Mouse (Mus musculus) G1E (cell line): ENCODE results near the gene Adcy6. TPM values are rescaled to one million over a fixed set of nuclear protein-coding genes. Genes with fewer than 3 reads are reported as not detected.

Experiments
- ATAC-seq: 2 replicates; pipeline ENCODE4 v1.8.0; 2016; ENCODE audit warnings: mild to moderate bottlenecking; ENCODE audit not compliant: insufficient number of reproducible peaks, poor library complexity, low FRiP score, severe bottlenecking; ENCODE audit errors: extremely low read depth
- DNase-seq: peaks from one replicate; pipeline ENCODE4 v3.0.0; 2012; ENCODE audit warnings: low spot score
- H3K27me3 ChIP-seq: 2 replicates; pipeline ENCODE4 v1.6.1; 2012; ENCODE audit warnings: mild to moderate bottlenecking, low read length, inconsistent platforms; ENCODE audit not compliant: insufficient read depth
- H3K36me3 ChIP-seq: replicated peaks from 2 replicates; pipeline ENCODE3; 2012; ENCODE audit warnings: mild to moderate bottlenecking, inconsistent platforms
- H3K4me1 ChIP-seq: 2 replicates; pipeline ENCODE4 v1.6.1; 2012; ENCODE audit warnings: low read depth, low read length, inconsistent platforms, mixed read lengths; ENCODE audit not compliant: insufficient read depth
- H3K4me3 ChIP-seq: 2 replicates; pipeline ENCODE4 v1.5.1; 2012; ENCODE audit warnings: low read depth, mild to moderate bottlenecking, inconsistent platforms, low read length, moderate library complexity, mixed read lengths
- H3K9me3 ChIP-seq: replicated peaks from 2 replicates; pipeline ENCODE4 v1.6.1; 2012; ENCODE audit warnings: inconsistent platforms
- CTCF ChIP-seq: IDR thresholded peaks from 2 replicates; pipeline ENCODE4 v1.5.1; 2012; ENCODE audit warnings: low read depth, low read length, inconsistent platforms, mixed read lengths
- GATA1 ChIP-seq: IDR thresholded peaks from 2 replicates; pipeline ENCODE4 v1.6.1; 2012; ENCODE audit warnings: borderline replicate concordance, low read length, inconsistent platforms, mixed read lengths
- GATA2 ChIP-seq: IDR thresholded peaks from 2 replicates; pipeline ENCODE4 v1.6.1; 2012; ENCODE audit warnings: low read depth, low read length, inconsistent platforms, borderline replicate concordance
- POLR2AphosphoS5 ChIP-seq: IDR thresholded peaks from 2 replicates; pipeline ENCODE4 v1.6.1; 2012; ENCODE audit warnings: low read depth, low read length, inconsistent platforms; ENCODE audit not compliant: insufficient replicate concordance
- TAL1 ChIP-seq: conservative IDR thresholded peaks from 2 replicates; pipeline ENCODE4 v1.6.1; 2012; ENCODE audit warnings: low read depth, low read length, inconsistent platforms, mixed read lengths
- polyA plus RNA-seq: library from polyadenylated mRNA; stranded (reverse); fragments of >175 nt; gene quantifications from 2 replicates; pipeline ENCODE4 v1.2.3, GENCODE M21; 2012
- total RNA-seq, 2 experiments: library from RNA; stranded (forward) in 1 of 2; stranded (reverse) in 1 of 2; fragments of 200-1000 nt in 1 of 2; fragments of >200 nt in 1 of 2; fragmentation: Nextera tagmentation in 1 of 2; gene quantifications; 2 replicates each; pipeline ENCODE4 v1.2.3; 2014 to 2017

Adcy6 gene
- total and polyA plus RNA-seq, 3 experiments = 0.22 to 5.0 TPM; not detected in 1

DNA sequence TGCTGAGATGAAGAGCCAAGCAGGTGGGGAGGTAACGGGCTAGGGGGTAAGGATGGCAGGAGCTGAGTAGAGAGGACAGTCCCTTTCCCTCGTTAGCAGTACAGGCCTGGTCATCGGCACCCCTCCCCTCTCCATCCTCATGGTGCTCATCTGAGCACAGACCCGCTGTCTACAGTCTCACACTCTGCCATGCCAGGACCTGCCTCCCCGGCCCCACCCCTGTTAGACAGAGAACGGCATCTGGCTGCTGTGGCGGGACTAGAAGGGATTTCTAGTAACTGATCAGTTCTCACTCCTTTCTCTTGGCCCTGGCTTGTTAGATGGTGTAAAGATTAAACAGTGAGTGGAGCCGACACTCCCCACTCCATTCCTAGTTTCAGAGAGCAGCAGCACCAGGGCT, 36.9 kb upstream of the Adcy6 start:
- Histone ChIP-seq H3K4me3 (no peak overlapping the region), H3K4me1 (peaks cover 15% of the 10 kb centered on the region), H3K9me3 (no peaks in the 10 kb centered on the region), H3K27me3 (peaks cover 9% of the 10 kb centered on the region; the same call in 1 of the 2 replicates), H3K36me3 (peaks cover 93% of the 10 kb centered on the region)
- DNase-seq = no peak
- ATAC-seq = no peak
- no peak for TF ChIP-seq TAL1
- TF ChIP-seq POLR2AphosphoS5 = no peak
- TF ChIP-seq GATA2 = no peak
- no peak for TF ChIP-seq CTCF
- no peak for TF ChIP-seq GATA1

DNA sequence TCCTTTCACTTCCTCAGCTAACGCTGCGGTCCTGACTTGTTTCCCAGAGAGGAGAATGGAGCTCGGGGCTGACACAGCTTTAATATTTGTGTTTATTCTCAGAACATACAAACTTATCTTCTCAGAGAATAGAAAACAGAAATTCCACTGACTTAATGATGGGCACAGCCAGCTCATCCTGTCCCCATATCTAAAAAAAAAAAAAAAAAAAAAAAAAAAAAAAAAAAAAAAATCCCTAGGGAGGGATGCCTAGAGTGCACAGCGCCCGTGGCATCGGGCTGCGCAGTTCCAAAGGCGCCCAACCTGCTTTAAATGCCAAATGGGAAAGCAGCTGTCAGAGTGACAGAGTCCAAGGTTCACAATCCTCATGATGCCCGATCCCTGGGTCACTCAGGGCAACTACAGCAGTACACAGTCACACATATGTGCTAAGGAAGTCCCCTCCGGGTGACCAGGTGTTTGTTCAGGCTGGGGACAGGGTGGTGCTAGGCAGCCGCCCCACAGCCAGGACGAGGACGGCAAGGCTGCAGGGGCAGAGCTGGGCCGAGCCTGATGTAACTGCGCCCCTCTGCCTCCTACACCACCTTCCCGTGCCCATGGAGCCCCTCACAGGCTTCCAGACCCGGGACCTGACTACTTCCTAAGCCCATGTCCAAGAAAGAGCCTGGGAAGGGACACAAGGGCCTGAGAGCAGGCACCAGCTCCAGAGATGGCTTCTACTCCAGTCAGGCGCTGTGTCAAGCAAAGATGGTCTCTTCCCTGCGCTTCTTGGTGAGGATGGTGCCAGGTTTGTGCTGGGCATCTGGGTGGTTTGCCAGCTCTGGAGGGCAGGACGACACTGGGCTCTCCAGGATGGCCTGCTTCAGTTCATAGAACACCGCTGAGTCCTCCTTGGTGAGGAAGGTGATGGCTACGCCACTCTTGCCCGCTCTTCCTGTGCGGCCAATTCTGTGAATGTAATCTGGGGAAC, 35.5 kb upstream of the Adcy6 start:
- no peaks in the 10 kb centered on the region for H3K9me3 ChIP-seq
- peaks cover 22% of the 10 kb centered on the region for H3K27me3 ChIP-seq
- H3K4me3 ChIP-seq = no peak overlapping the region
- DNase-seq (no peak), ATAC-seq (no peak)
- TF ChIP-seq CTCF (no peak), GATA1 (no peak), GATA2 (no peak), POLR2AphosphoS5 (no peak), TAL1 (no peak)
- H3K4me1 ChIP-seq = peaks cover 18% of the 10 kb centered on the region
- peaks cover 79% of the 10 kb centered on the region for H3K36me3 ChIP-seq

DNA sequence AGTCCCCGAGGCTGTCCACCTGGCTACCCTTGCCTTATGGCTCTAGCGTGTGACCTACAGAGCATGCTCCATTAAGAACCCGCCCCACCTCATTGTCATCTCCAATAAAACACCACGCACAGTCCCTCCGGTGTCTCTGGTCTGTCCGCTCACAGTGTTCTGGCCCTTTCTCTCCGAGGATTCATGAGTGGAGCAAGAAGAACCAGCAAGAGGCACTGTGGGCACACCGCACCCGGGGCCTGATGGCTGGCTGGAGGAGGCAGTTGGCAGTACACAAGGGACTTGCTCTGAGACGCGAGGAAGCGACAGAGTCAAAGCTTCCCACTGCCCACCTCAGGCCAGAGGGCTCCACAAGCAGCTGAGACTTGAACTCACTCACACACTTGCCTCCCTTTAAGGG, 34.5 kb upstream of the Adcy6 start:
- H3K9me3 ChIP-seq = no peaks in the 10 kb centered on the region
- H3K4me3 ChIP-seq = no peak overlapping the region
- H3K4me1 ChIP-seq = peaks cover 22% of the 10 kb centered on the region
- DNase-seq (no peak), ATAC-seq (no peak)
- TF ChIP-seq CTCF (no peak), TAL1 (no peak), GATA1 (no peak), GATA2 (no peak), POLR2AphosphoS5 (no peak)
- peaks cover 30% of the 10 kb centered on the region for H3K27me3 ChIP-seq
- peaks cover 70% of the 10 kb centered on the region for H3K36me3 ChIP-seq

DNA sequence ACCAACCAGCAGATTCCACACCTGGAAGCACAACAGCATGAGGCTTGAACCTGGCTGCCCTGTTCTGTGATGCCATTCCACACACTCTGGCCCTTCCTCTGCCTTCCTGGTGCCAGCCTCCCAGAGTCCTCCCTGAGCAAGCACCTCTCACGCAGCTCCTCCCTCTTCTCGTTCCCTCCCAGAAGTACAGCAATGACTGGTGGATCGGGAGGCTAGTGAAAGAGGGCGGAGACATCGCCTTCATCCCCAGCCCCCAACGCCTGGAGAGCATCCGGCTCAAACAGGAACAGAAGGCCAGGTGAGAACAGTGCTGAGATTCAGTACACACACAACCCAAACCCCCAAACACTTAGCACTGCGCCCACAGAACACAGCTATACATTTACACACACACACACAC, 30.3 kb upstream of the Adcy6 start:
- TF ChIP-seq GATA2 = no peak
- TF ChIP-seq POLR2AphosphoS5 = no peak
- TF ChIP-seq CTCF = no peak
- no peak for TF ChIP-seq TAL1
- TF ChIP-seq GATA1 = no peak
- Histone ChIP-seq H3K4me3 (no peak overlapping the region), H3K27me3 (peaks cover 69% of the 10 kb centered on the region), H3K36me3 (peaks cover 27% of the 10 kb centered on the region), H3K4me1 (peaks cover 36% of the 10 kb centered on the region), H3K9me3 (no peaks in the 10 kb centered on the region)
- DNase-seq (no peak), ATAC-seq (no peak)

GRCm38 (mm10) chr15:98637155-98637554, 27.3 kb upstream of the Adcy6 start:
- Histone ChIP-seq H3K4me1 (peaks cover 50% of the 10 kb centered on the region), H3K27me3 (peaks cover 93% of the 10 kb centered on the region), H3K9me3 (no peaks in the 10 kb centered on the region), H3K36me3 (peaks cover under 1% of the 10 kb centered on the region), H3K4me3 (no peak overlapping the region)
- ATAC-seq (no peak), DNase-seq (no peak)
- TF ChIP-seq GATA1 = no peak
- no peak for TF ChIP-seq CTCF
- no peak for TF ChIP-seq POLR2AphosphoS5
- no peak for TF ChIP-seq TAL1
- no peak for TF ChIP-seq GATA2

- Histone ChIP-seq H3K36me3 (no peaks in the 10 kb centered on the region), H3K27me3 (peaks cover 93% of the 10 kb centered on the region), H3K4me1 (peaks cover 51% of the 10 kb centered on the region), H3K9me3 (no peaks in the 10 kb centered on the region), H3K4me3 (no peak overlapping the region)
- DNase-seq = no peak
- no peak for ATAC-seq
- no peak for TF ChIP-seq POLR2AphosphoS5
These were observed 26.6 kb upstream of the Adcy6 start for GRCm38 (mm10) chr15:98636517-98636916.
